Mouse (Mus musculus) kidney, adult 2 months (tissue): Measurements from ENCODE around the gene Camkk1.

ENCODE experiments used
- CTCF ChIP-seq: fragments of 200-500 bp; conservative IDR thresholded peaks from 2 replicates; pipeline ENCODE4 v1.5.1; 2011; ENCODE audit warnings: low read depth, mild to moderate bottlenecking, control low read depth, low read length, moderate library complexity, mixed read lengths; ENCODE audit not compliant: insufficient read depth, insufficient read length
- POLR2A ChIP-seq: fragments of 200-500 bp; IDR thresholded peaks from one replicate; pipeline ENCODE4 v1.6.1; 2011; ENCODE audit warnings: low read depth, low read length, control low read depth

- TF ChIP-seq POLR2A: no peak
- no peak for TF ChIP-seq CTCF
These were observed 22.5 kb upstream of the Camkk1 start for GRCm38 (mm10) chr11:72996346-72996745.
